Mouse (Mus musculus) myocyte (in vitro differentiated cells): ENCODE results near the gene Eno2. TPM values are rescaled to one million over a fixed set of nuclear protein-coding genes. Genes with fewer than 3 reads are reported as not detected.
A peak's percentile ranks its signal among the peaks of the same experiment; 100 is the strongest.

Experiments used
- H3K27me3 ChIP-seq: one replicate; pipeline ENCODE4 v1.6.1; 2011; ENCODE audit not compliant: control insufficient read depth, insufficient read depth, insufficient read length
- H3K36me3 ChIP-seq: one replicate; pipeline ENCODE4 v1.6.1; 2011; ENCODE audit not compliant: control insufficient read depth, insufficient read depth
- H3K4me2 ChIP-seq: one replicate; pipeline ENCODE4 v1.6.1; 2011; ENCODE audit warnings: low read depth, control low read depth
- H3K4me3 ChIP-seq: one replicate; pipeline ENCODE4 v1.5.1; 2011; ENCODE audit warnings: mild to moderate bottlenecking, control low read depth, moderate library complexity
- H3K79me2 ChIP-seq: one replicate; pipeline ENCODE4 v1.6.1; 2011; ENCODE audit not compliant: control insufficient read depth, insufficient read depth
- H3ac ChIP-seq: one replicate; pipeline ENCODE4 v1.6.1; 2011; ENCODE audit not compliant: control insufficient read depth, insufficient read length
- CEBPB ChIP-seq: IDR thresholded peaks from 2 replicates; pipeline ENCODE4 v1.6.1; 2011; ENCODE audit warnings: mild to moderate bottlenecking, moderate library complexity; ENCODE audit not compliant: poor library complexity, insufficient read depth, severe bottlenecking
- E2F4 ChIP-seq: IDR thresholded peaks from one replicate; pipeline ENCODE4 v1.6.1; 2011; ENCODE audit warnings: mild to moderate bottlenecking, control low read depth, moderate library complexity; ENCODE audit not compliant: insufficient read depth
- MAX ChIP-seq: IDR thresholded peaks from one replicate; pipeline ENCODE4 v1.6.1; 2011; ENCODE audit warnings: low read depth, mild to moderate bottlenecking, control low read depth
- MYOD1 ChIP-seq, 3 experiments: IDR thresholded peaks; one replicate each; pipeline ENCODE4 v1.6.1; 2011; ENCODE audit warnings: control low read depth in 2 of 3, low read depth in 2 of 3, mild to moderate bottlenecking in 2 of 3, moderate library complexity in 1 of 3; ENCODE audit not compliant: insufficient read length in 2 of 3, control insufficient read depth in 1 of 3
- MYOG ChIP-seq, 3 experiments: IDR thresholded peaks; one replicate each; pipeline ENCODE4 v1.6.1; 2011; ENCODE audit warnings: control low read depth in 2 of 3, low read depth in 2 of 3, mild to moderate bottlenecking in 2 of 3; ENCODE audit not compliant: insufficient read length in 2 of 3, control insufficient read depth in 1 of 3, insufficient read depth in 1 of 3
- POLR2A ChIP-seq: IDR thresholded peaks from one replicate; pipeline ENCODE4 v1.6.1; 2011; ENCODE audit warnings: low read depth, mild to moderate bottlenecking, control low read depth, moderate library complexity; ENCODE audit not compliant: insufficient read length
- POLR2AphosphoS2 ChIP-seq: IDR thresholded peaks from one replicate; pipeline ENCODE4 v1.6.1; 2011; ENCODE audit warnings: low read depth, control low read depth; ENCODE audit not compliant: insufficient read length
- REST ChIP-seq: IDR thresholded peaks from one replicate; pipeline ENCODE4 v1.6.1; 2011; ENCODE audit warnings: mild to moderate bottlenecking, control low read depth, moderate library complexity; ENCODE audit not compliant: insufficient read depth, insufficient read length
- SRF ChIP-seq: IDR thresholded peaks from one replicate; pipeline ENCODE4 v1.6.1; 2011; ENCODE audit warnings: low read depth; ENCODE audit not compliant: control insufficient read depth, insufficient read length
- TCF12 ChIP-seq: IDR thresholded peaks from one replicate; pipeline ENCODE4 v1.6.1; 2011; ENCODE audit warnings: mild to moderate bottlenecking, control low read depth; ENCODE audit not compliant: poor library complexity, insufficient read depth, severe bottlenecking
- TCF3 ChIP-seq: IDR thresholded peaks from one replicate; pipeline ENCODE4 v1.6.1; 2011; ENCODE audit warnings: low read depth, control low read depth; ENCODE audit not compliant: insufficient read length
- USF1 ChIP-seq: IDR thresholded peaks from one replicate; pipeline ENCODE4 v1.6.1; 2011; ENCODE audit warnings: low read depth, mild to moderate bottlenecking, control low read depth, moderate library complexity
- polyA plus RNA-seq: library from polyadenylated mRNA; unstranded; fragments of >200 nt; fragmentation: generic; extraction: Trizol; gene quantifications from one replicate; pipeline ENCODE4 v1.2.1, GENCODE M21; 2012; ENCODE audit warnings: missing spikeins

Eno2 gene
- polyA plus RNA-seq, 1 experiment: 19.5 TPM

GRCm38 (mm10) chr6:124711824-124712782, 57.4 kb downstream of the Eno2 start, which contains the start of the genes Emg1 and Phb2:
Emg1 (minus strand) TSS chr6:124712178.
Phb2 (plus strand) TSS chr6:124712336.
- H3K36me3 ChIP-seq: peaks cover 22% of the 10 kb centered on the region
- peak within 1 kb of the TSS; percentile 91 for H3ac ChIP-seq
- peaks cover 69% of the 10 kb centered on the region for H3K79me2 ChIP-seq
- H3K4me2 ChIP-seq: peak within 1 kb of the TSS; percentile 99
- TF ChIP-seq TCF12: no peak
- no peak for TF ChIP-seq MYOD1 (IDR thresholded peaks at IDR 0.05; ENCODE audit: control insufficient read depth in 1 of 3, insufficient read length in 2 of 3, low read depth in 2 of 3)
- TF ChIP-seq REST: no peak
- TF ChIP-seq MAX: no peak
- TF ChIP-seq TCF3: no peak
- TF ChIP-seq USF1: no peak
- TF ChIP-seq CEBPB: no peak
- TF ChIP-seq POLR2A: no peak
- TF ChIP-seq SRF: peak; percentile 64
- no peak for TF ChIP-seq E2F4
- TF ChIP-seq MYOG (IDR thresholded peaks at IDR 0.05; ENCODE audit: control insufficient read depth in 1 of 3, insufficient read depth in 1 of 3, insufficient read length in 2 of 3, low read depth in 2 of 3): peak in 1 of 3 experiments; percentile 1
- peak; percentile 52 for TF ChIP-seq POLR2AphosphoS2
- H3K4me3 ChIP-seq: peak within 1 kb of the TSS; percentile 76
- no peaks in the 10 kb centered on the region for H3K27me3 ChIP-seq

Other genes with a start within 250 kb of the Eno2 start
- gene C1s1, start 227.3 kb downstream of the Eno2 start, polyA plus RNA-seq: 0.24 TPM
- 0.14 TPM for gene C1rb, start 199.4 kb downstream of the Eno2 start, polyA plus RNA-seq
- gene C1s2, start 133.6 kb downstream of the Eno2 start, polyA plus RNA-seq: 0.07 TPM
- 138 TPM for gene Lpcat3, start 106.6 kb downstream of the Eno2 start, polyA plus RNA-seq
- 103 TPM for gene Emg1, start 57.5 kb downstream of the Eno2 start, polyA plus RNA-seq
- 339 TPM for gene Phb2, start 57.3 kb downstream of the Eno2 start, polyA plus RNA-seq
- 3.1 TPM for gene Ptpn6, start 31.0 kb downstream of the Eno2 start, polyA plus RNA-seq
- gene Grcc10, start 28.3 kb downstream of the Eno2 start, polyA plus RNA-seq: 287 TPM
- not detected for gene Gm45234, start 13.7 kb downstream of the Eno2 start, polyA plus RNA-seq
- gene Atn1, start 13.1 kb downstream of the Eno2 start, polyA plus RNA-seq: 39.4 TPM
- 0.13 TPM for gene Lrrc23, start 10.1 kb upstream of the Eno2 start, polyA plus RNA-seq
- 41.2 TPM for gene Spsb2, start 39.0 kb upstream of the Eno2 start, polyA plus RNA-seq
- gene Tpi1, start 44.6 kb upstream of the Eno2 start, polyA plus RNA-seq: 1,480 TPM
- gene Usp5, start 59.8 kb upstream of the Eno2 start, polyA plus RNA-seq: 123 TPM
- 28.8 TPM for gene Cdca3, start 59.9 kb upstream of the Eno2 start, polyA plus RNA-seq
- gene Gnb3, start 70.6 kb upstream of the Eno2 start, polyA plus RNA-seq: 0.11 TPM
- gene P3h3, start 88.1 kb upstream of the Eno2 start, polyA plus RNA-seq: 1.1 TPM
- gene Gpr162, start 94.3 kb upstream of the Eno2 start, polyA plus RNA-seq: 0.02 TPM
- gene Cd4, start 118.5 kb upstream of the Eno2 start, polyA plus RNA-seq: not detected
- gene Lag3, start 142.0 kb upstream of the Eno2 start, polyA plus RNA-seq: 0.41 TPM
- 1,462 TPM for gene Ptms, start 150.4 kb upstream of the Eno2 start, polyA plus RNA-seq
- 384 TPM for gene Mlf2, start 161.7 kb upstream of the Eno2 start, polyA plus RNA-seq
- gene Cops7a, start 195.9 kb upstream of the Eno2 start, polyA plus RNA-seq: 142 TPM
- gene Pianp, start 227.0 kb upstream of the Eno2 start, polyA plus RNA-seq: 1.1 TPM
- 20.8 TPM for gene Zfp384, start 239.5 kb upstream of the Eno2 start, polyA plus RNA-seq